Mouse (Mus musculus) CD4-positive, CD25-positive, alpha-beta regulatory T cell, adult 4 months (primary cell): ENCODE measurements around the gene 1600012H06Rik. TPM values are rescaled to one million over a fixed set of nuclear protein-coding genes. Genes with fewer than 3 reads are reported as not detected.
A peak's percentile ranks its signal among the peaks of the same experiment; 100 is the strongest.
"Not testable (repeated sequence)": the region's sequence is repeated elsewhere in the genome, so short reads cannot be mapped to it uniquely, and the experiment has no call there.

Experiments used
- ATAC-seq: one replicate; pipeline ENCODE4 v1.8.0; 2017
- polyA plus RNA-seq, 2 experiments: library from polyadenylated mRNA; unstranded; fragments of 100-300 nt; shearing (Covaris generic); gene quantifications; one replicate each; pipeline ENCODE4 v1.2.1; 2017

Gene 1600012H06Rik
- 10 to 100 TPM; 16.1 to 17.9 TPM for polyA plus RNA-seq

GRCm38 (mm10) chr17:14943009-14943728, at the start of gene 1600012H06Rik, which contains the start of gene Wdr27:
TSS of gene 1600012H06Rik (plus strand) at chr17:14943184.
TSS of gene Wdr27 (minus strand) at chr17:14943158.
- peak; percentile 99 for ATAC-seq

DNA sequence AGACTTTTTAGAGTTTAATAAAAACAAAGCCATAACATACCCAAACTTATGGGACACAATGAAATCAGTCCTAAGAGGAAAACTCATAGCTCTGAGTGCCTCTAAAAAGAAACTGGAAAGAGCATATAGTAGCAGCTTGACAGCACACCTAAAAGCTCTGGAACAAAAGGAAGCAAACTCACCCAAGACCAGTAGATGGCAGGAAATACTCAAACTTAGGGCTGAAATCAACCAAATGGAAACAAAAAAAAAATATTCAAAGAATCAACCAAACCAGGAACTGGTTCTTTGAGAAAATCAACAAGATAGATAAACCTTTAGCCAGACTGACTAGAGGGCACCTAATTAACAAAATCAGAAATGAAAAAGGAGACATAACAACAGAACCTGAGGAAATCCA, 47.9 kb upstream of the 1600012H06Rik start:
- ATAC-seq = not testable (repeated sequence)

DNA sequence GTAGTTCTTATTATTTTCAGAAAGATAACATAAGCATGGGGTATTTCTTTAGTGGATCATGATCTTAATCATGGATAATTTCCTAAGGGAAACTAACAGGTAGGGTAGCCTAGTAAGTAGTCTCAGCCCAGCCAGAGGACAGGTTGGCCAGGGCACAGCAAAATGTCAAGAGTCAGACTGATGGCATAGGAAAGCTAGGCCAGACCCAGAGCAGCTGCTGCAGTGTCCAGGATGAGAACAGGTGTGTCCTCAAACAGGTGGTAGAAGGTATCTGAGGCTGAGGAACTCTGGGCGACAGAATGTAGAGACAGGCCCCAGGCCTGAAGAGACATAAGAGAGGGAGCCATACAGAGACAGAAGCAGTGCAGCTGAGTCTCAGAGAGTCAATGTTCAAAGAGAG, 44.0 kb upstream of the 1600012H06Rik start:
- ATAC-seq = no peak

- no peak for ATAC-seq
Measured at GRCm38 (mm10) chr17:14903212-14903611, 39.8 kb upstream of the 1600012H06Rik start.

GRCm38 (mm10) chr17:14904206-14904605, 38.8 kb upstream of the 1600012H06Rik start:
- ATAC-seq = no peak

DNA sequence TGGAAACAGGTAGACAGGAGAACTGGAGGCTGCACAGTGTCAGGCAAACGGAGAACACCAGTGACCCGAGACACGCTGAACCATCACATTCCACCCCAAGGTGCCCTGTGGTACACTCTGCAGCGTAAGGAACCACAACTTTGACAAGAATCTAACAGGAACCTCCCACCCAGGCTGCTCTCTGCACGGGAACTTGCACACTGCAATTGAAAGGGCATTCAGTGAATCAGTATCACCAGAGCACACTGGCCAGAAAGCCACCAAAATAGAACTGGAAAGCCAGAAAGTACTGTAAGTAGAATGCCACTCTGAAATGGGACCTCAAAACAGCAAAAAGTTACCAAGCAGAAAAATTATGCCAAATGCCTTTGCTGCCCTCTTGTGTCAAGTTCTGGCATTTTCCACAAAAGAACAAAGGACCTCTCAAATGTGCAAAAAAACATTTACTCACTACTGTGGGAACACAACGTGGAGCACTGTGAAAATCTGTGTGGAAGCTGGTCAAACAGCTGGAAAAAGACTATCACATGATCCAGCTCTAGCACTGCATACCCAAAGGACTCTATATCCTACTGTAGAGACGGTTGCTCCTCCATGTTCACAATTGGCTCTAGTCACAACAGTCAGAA, 38.2 kb upstream of the 1600012H06Rik start:
- peak; percentile 62 for ATAC-seq

DNA sequence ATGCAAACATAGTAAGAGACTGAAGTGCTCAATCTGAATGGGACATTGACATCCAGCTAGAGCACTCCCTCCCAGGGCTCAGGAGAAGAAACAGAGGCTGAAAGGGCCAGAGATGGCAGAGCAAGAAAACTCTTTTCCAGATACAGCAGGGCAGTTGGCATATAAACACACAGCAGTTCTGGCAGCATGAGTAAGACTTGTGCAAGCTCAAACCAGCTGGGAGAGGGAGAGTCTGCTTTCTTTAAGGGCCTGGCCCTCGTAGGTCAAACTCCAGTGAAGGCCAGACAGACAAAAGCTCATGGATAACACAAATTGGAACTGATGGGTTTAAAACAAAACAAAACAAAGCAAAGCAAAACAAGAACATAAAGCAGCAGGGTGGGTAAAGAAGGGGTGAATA, 36.4 kb upstream of the 1600012H06Rik start:
- ATAC-seq = no peak

GRCm38 (mm10) chr17:14907136-14907535, 35.8 kb upstream of the 1600012H06Rik start:
- ATAC-seq = peak; percentile 32

DNA sequence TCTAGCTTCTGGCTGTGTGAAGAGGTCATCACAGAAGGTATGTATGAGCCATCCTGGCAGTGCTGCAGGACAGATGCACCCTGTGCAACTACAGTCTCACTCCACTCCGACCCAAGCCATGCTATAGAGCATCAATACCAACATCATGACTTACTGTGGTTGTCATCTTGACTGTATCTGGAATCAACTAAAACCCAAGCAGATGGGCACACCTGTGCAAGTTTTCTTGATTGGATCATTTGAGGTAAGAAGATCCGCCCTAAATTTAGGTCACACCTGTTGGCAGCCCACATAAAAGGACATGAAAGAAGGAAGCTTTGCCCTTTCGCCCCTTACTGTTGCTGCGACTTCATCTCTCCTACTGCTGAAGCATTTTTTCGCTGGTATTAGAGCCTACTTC, 33.7 kb upstream of the 1600012H06Rik start:
- ATAC-seq = no peak

GRCm38 (mm10) chr17:14910771-14911170, 32.2 kb upstream of the 1600012H06Rik start:
- no peak for ATAC-seq

- no peak for ATAC-seq
Measured at GRCm38 (mm10) chr17:14912420-14912819, 30.6 kb upstream of the 1600012H06Rik start.

DNA sequence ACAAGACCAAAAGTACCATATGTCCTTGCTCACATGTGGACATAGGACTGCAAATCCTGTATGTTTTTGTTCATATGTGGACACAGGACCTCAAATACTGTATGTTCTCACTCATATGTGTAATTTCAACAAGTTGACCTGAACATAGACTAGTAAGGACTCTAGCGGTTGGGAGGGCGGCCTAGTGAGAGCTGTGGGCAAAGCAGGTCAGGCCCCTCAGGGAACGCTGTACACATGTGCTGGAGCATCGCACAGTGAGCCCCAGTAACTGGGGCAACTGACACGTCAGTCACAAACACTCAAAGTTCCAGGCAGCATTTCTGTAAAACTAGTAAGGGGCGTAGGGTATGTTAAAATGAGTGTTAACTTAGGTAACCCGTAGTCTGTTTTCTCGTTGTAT, 30.0 kb upstream of the 1600012H06Rik start:
- ATAC-seq = no peak

- ATAC-seq = no peak
Measured at GRCm38 (mm10) chr17:14914401-14914800, 28.6 kb upstream of the 1600012H06Rik start.

DNA sequence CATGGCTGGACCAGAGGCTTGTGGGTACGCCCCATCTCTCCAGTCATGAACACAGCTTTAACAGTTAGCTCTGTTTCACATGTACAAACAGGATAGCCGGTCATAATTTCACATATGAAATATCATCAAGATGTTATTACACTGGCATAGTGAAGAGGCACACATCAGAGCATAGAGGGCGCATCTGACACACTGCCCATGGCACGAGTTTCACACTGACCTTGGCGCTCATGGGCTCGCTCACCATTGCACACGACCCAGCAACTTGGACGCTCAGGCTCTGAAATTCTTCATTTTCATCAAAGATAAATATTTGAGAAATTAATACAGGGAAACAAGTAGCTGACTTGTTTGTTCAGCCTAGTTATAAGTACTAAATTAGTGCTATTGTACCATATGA, 25.1 kb upstream of the 1600012H06Rik start:
- no peak for ATAC-seq

DNA sequence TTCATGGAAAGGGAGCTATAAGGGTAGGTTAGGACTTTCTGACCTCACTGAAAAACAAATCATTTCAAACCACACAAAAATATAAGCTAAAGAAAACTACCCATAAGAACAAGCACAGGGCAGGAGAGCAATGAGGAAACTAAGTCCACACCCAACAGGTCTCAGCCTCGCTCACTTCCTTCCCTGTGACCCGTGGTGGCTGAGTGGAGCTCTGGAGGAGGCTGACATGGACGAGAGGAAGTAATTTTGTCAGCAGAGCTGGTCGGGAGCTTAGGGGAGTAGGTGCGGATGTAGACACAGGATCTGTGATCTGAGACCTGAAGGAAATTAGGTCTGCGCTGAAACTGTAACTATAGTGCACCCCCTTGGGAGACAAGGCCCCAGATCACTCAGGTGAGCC, 21.4 kb upstream of the 1600012H06Rik start:
- no peak for ATAC-seq

DNA sequence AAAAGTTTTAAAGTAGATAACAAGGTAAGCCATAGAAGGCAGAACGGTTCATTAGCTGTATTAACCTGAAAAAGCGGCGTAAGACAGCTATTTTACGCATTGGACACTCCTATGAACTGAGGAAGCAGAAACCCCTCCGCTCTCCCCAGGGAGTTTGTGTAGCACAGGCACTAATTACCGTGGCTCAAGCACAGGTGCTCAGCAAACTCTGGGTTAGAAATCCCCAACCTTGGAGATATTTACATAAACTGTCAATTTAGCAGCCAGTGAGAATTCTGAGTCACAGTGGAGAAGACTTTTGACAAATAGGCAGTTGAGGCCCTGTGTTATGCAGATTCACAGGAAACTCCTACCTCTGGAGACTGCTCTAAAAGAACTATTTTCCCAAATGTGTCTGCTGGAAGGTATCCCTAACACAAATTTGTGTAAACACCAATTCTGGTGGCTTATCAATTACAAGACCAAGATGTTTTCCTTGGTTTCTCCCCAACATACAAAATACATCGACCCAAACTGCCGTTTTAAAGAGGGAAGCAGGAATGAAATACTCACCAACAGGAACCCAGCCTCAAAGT, 15.3 kb upstream of the 1600012H06Rik start:
- ATAC-seq = no peak

- no peak for ATAC-seq
Measured at GRCm38 (mm10) chr17:14928631-14929030, 14.4 kb upstream of the 1600012H06Rik start.

DNA sequence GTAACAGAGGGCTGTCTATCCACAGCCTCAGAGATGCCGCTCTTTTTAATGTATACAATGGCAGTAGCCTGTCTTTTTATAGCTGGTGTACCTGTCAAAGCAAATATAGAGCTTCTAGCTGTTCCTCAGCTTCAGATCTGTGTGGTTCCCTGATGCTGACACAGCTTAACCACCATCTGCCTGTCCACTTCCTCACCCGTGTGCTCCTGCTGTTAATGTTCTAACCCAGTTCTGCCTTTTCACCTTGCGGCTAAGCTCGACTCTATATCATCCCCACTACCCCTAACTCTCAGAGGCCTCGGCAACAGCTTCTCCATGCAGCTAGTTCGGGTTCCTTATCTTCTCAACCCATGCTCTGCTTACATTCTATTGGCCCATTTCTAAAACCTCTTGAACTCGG, 12.3 kb upstream of the 1600012H06Rik start:
- ATAC-seq = no peak

GRCm38 (mm10) chr17:14931469-14931868, 11.5 kb upstream of the 1600012H06Rik start:
- ATAC-seq = no peak

DNA sequence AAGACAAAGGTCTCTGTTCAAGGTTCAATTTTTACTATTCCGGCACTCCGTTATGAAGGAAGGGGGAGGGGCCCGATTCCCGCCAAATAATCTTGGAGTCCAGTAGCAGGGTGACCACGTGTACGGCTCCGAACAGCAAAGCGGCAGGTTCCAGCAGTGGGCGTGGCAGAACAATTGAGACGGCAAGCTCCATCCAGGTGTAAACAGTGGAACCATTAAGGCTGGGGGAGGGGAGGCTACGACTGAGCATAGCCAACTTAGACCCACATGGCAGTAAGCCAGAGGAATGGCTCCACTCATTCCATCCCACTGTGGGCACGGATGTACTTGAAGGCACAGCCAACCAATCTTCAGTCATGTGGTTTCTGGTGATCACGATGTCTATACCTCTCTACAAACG, 7.7 kb upstream of the 1600012H06Rik start:
- ATAC-seq = not testable (repeated sequence)

DNA sequence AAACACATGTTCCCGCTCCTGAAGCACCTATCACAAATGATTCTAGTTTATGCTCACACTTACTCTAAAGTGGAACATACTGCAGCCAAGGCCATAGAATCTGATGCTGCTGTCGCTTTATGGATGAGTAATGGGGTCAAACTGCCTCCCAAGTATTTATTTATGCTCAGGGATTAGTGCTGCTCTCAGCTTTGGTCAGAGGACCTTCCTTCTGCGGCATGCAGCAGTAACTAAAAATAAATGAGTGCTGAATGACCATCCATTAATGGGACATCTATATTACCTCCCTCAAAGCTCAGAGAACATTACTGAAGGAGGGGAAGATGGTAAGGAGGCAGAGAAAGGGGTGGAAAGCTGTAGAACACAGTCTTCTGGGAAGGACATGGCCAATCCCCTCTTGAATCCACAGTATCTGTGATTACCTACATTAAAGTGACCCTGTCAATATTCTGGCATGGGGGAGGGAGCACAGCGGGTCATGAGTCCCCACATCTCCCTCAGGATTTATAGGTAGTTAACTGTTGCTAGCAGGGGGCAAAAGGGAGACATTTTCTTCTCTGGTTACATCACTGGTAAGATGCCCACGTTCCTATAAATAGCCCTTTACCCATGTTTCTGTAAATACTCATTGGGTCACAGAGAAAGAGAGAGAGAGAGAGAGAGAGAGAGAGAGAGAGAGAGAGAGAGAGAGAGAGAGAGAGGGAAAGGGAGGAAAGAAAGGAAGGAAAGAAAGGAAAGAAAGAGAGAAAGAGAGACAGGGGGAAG, 7.0 kb upstream of the 1600012H06Rik start:
- no peak for ATAC-seq

- ATAC-seq = not testable (repeated sequence)
Measured at GRCm38 (mm10) chr17:14942181-14942580, 803 bp upstream of the 1600012H06Rik start.

DNA sequence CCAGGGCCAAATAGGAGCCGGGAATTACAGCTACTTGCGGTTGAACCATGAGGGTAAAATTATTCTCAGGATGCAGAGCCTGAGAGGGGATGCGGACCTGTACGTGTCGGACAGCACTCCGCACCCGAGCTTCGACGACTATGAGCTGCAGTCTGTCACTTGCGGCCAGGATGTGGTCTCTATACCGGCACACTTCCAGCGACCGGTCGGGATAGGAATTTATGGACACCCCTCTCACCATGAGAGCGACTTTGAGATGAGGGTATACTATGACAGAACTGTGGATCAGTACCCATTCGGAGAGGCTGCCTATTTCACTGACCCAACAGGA, 710 bp downstream of the 1600012H06Rik start:
- ATAC-seq = peak; percentile 18
